Mouse (Mus musculus) neural tube, embryonic 13.5 days (tissue): ENCODE measurements around the gene Lypd6. TPM values are rescaled to one million over a fixed set of nuclear protein-coding genes. Genes with fewer than 3 reads are reported as not detected.

Experiments used
- ATAC-seq: fragments of 200-750 bp; cut with Nextera tagmentation; 2 replicates; pipeline ENCODE4 v1.8.0; 2017; ENCODE audit warnings: low read depth, mild to moderate bottlenecking, moderate TSS enrichment, moderate library complexity
- H3K27ac ChIP-seq: fragments of 300-500 bp; sonication (generic); replicated peaks from 2 replicates; pipeline ENCODE4 v1.5.1; 2015; ENCODE audit warnings: moderate library complexity, mild to moderate bottlenecking, inconsistent platforms
- H3K27me3 ChIP-seq: fragments of 300-500 bp; sonication (generic); 2 replicates; pipeline ENCODE4 v1.6.1; 2015; ENCODE audit warnings: mild to moderate bottlenecking, inconsistent platforms
- H3K36me3 ChIP-seq: fragments of 300-500 bp; sonication (generic); 2 replicates; pipeline ENCODE4 v1.6.1; 2015; ENCODE audit warnings: mild to moderate bottlenecking, inconsistent platforms
- H3K4me1 ChIP-seq: fragments of 300-500 bp; sonication (generic); replicated peaks from 2 replicates; pipeline ENCODE4 v1.6.1; 2015; ENCODE audit warnings: inconsistent platforms
- H3K4me2 ChIP-seq: fragments of 300-500 bp; sonication (generic); 2 replicates; pipeline ENCODE4 v1.6.1; 2015; ENCODE audit warnings: inconsistent platforms, mild to moderate bottlenecking, moderate library complexity
- H3K4me3 ChIP-seq: fragments of 300-500 bp; sonication (generic); 2 replicates; pipeline ENCODE4 v1.5.1; 2015; ENCODE audit warnings: mild to moderate bottlenecking, inconsistent platforms
- H3K9ac ChIP-seq: fragments of 300-500 bp; sonication (generic); 2 replicates; pipeline ENCODE4 v1.6.1; 2015; ENCODE audit warnings: moderate library complexity, mild to moderate bottlenecking, inconsistent platforms
- H3K9me3 ChIP-seq: fragments of 300-500 bp; sonication (generic); 2 replicates; pipeline ENCODE4 v1.6.1; 2016; ENCODE audit warnings: inconsistent platforms
- WGBS: fragments of 180-500 bp; shearing (Covaris S2); methylation state at CpG from one replicate; pipeline ENCODE4 v1.1.7; 2015; 5-methylcytosine and 5-hydroxymethylcytosine counted together
- polyA plus RNA-seq: library from polyadenylated mRNA; unstranded; fragments of >200 nt; fragmentation: Nextera tagmentation; extraction: Ambion mirVana; gene quantifications from 2 replicates; pipeline ENCODE4 v1.2.1, GENCODE M21; 2015

The Lypd6 gene
- 5.9 and 6.4 TPM in 2 replicates for polyA plus RNA-seq

DNA sequence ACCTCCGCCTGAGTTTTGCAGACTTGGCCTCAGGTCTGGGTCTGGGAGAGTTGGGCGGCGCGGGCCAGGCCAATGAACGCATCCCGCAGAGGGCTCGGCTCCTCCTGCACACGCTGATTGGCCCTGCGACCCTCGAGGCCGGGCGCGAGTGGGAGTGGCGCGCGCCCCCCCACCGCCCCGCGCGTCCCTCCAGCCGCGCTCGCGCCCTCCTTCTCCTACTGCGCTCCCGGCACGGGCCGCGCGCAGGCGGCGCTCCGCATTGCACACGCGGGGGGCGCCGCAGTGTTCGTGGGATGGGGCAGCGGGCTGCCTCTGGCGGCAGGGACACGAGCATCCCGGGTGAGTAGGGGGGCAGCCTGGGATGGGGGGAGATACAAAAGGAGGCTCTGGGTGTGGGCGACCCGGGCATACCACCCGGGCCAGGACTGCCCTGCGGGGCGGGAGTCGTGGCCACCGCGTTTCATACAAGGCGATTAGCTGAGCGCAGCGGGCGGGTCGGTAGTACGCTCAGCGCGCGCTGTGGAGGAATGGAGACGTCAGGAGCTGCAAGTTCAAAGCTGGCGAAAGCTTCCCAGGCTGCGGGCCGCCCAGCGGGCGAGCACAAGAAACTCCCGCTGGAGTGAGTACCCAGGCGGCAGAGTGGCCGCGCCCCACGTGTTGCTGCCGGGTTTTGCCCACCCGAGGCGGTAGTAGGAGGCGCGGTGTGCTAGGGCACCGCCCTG, at the start of gene Lypd6:
Gene Lypd6, plus strand, starts transcription at position 184 of the 722 bp plus-strand sequence.
- peak; percentile 96 for ATAC-seq
- H3K27me3 ChIP-seq = peaks cover 15% of the 10 kb centered on the region
- H3K9ac ChIP-seq = peak within 1 kb of the TSS; percentile 66
- peaks cover 15% of the 10 kb centered on the region for H3K4me1 ChIP-seq
- WGBS = under 1% methylated on average over 67 of the region's 76 CpGs
- H3K4me2 ChIP-seq = peak within 1 kb of the TSS; percentile 95
- no peaks in the 10 kb centered on the region for H3K36me3 ChIP-seq
- H3K27ac ChIP-seq = peak within 1 kb of the TSS; percentile 33; the same call in 1 of the 2 replicates
- no peaks in the 10 kb centered on the region for H3K9me3 ChIP-seq
- peak within 1 kb of the TSS; percentile 56 for H3K4me3 ChIP-seq

DNA sequence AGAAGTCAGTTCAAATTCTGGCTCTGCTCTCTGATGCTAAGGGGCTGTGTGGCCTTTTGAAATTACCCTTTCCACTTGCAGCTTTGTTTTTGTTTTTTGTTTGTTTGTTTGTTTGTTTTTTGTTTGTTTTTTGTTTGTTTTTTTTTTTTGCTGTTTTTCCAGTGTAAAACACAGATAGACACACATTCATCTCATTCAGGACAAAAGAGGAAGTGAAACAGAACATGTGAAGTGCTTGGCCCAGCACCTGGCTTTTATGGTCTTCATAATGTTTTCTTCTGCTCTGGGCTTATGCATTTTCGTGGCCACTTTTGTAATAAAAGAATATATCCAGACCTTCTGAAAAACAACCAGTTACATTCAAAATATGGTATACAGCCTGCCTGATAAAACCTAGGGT, 46.8 kb upstream of the Lypd6 start:
- Histone ChIP-seq H3K27ac (no peak overlapping the region), H3K9me3 (no peaks in the 10 kb centered on the region), H3K4me3 (no peak overlapping the region), H3K4me1 (no peaks in the 10 kb centered on the region), H3K36me3 (no peaks in the 10 kb centered on the region), H3K27me3 (no peaks in the 10 kb centered on the region), H3K4me2 (no peak overlapping the region), H3K9ac (no peak overlapping the region)
- WGBS = 95% methylated on average over 1 of the region's 1 CpGs
- no peak for ATAC-seq

DNA sequence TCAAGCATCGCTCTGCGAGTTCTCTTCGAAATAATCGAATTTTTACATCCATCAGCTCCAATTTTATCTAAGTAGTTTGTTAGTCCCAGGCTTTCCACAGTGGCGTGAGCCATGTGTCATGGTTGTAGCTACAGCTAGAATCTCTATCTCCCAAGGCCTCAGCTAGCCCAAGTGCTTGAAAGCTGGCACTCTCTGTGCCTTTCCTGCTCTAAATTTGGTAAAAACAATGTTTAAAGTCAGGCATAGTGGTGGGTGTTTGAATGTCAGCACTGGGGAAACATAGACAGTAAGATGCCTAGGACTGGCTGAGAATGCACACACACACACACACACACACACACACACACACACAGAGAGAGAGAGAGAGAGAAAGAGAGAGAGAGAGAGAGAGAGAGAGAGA, 40.7 kb upstream of the Lypd6 start:
- no peak overlapping the region for H3K4me2 ChIP-seq
- 89% methylated on average over 5 of the region's 5 CpGs for WGBS

GRCm38 (mm10) chr2:50028930-50029329, 37.3 kb upstream of the Lypd6 start:
- H3K36me3 ChIP-seq = no peaks in the 10 kb centered on the region
- no peaks in the 10 kb centered on the region for H3K9me3 ChIP-seq
- no peak overlapping the region for H3K4me2 ChIP-seq
- WGBS = 69% methylated on average over 8 of the region's 8 CpGs
- no peaks in the 10 kb centered on the region for H3K4me1 ChIP-seq
- H3K9ac ChIP-seq = no peak overlapping the region
- no peak for ATAC-seq
- no peak overlapping the region for H3K4me3 ChIP-seq
- no peak overlapping the region for H3K27ac ChIP-seq
- H3K27me3 ChIP-seq = no peaks in the 10 kb centered on the region

More for the DNA sequence above, 40.7 kb upstream of the Lypd6 start:
- Histone ChIP-seq H3K9me3 (no peaks in the 10 kb centered on the region), H3K27me3 (no peaks in the 10 kb centered on the region), H3K4me1 (no peaks in the 10 kb centered on the region), H3K27ac (no peak overlapping the region), H3K9ac (no peak overlapping the region), H3K4me3 (no peak overlapping the region), H3K36me3 (no peaks in the 10 kb centered on the region)
- ATAC-seq = no peak

GRCm38 (mm10) chr2:50044170-50044870, 21.9 kb upstream of the Lypd6 start:
- WGBS = 60% methylated on average over 7 of the region's 7 CpGs
- Histone ChIP-seq H3K4me2 (no peak overlapping the region), H3K27ac (no peak overlapping the region), H3K4me3 (no peak overlapping the region), H3K36me3 (no peaks in the 10 kb centered on the region), H3K9ac (no peak overlapping the region), H3K9me3 (no peaks in the 10 kb centered on the region), H3K4me1 (no peaks in the 10 kb centered on the region), H3K27me3 (no peaks in the 10 kb centered on the region)
- ATAC-seq = no peak

GRCm38 (mm10) chr2:50044871-50045470, 21.3 kb upstream of the Lypd6 start:
- WGBS = 73% methylated on average over 7 of the region's 7 CpGs

DNA sequence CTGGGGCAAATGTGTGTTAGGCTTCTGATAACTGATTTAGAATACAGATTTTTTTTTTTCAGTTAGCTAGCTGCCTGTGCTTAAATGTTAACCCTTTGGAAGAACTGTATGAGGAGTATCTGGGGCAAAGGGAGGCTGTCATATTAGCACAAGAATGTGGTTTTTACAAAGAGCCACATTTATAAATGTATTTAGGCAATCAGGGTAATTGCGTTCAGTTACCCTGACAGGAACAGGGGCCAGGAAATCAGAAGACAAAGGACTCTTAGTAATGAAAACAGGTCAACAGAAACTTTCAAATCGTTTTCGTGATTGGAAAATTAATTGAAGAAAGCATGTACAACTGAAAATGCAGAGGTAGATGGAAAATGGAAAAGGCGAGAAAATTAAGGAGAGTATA, 20.4 kb upstream of the Lypd6 start:
- no peaks in the 10 kb centered on the region for H3K9me3 ChIP-seq
- no peaks in the 10 kb centered on the region for H3K36me3 ChIP-seq
- no peaks in the 10 kb centered on the region for H3K4me1 ChIP-seq
- no peak overlapping the region for H3K4me3 ChIP-seq
- no peak overlapping the region for H3K27ac ChIP-seq
- 72% methylated on average over 4 of the region's 4 CpGs for WGBS
- H3K27me3 ChIP-seq = no peaks in the 10 kb centered on the region
- no peak overlapping the region for H3K4me2 ChIP-seq
- no peak overlapping the region for H3K9ac ChIP-seq
- no peak for ATAC-seq

More at GRCm38 (mm10) chr2:50044871-50045470, 21.3 kb upstream of the Lypd6 start:
- no peak overlapping the region for H3K27ac ChIP-seq
- no peaks in the 10 kb centered on the region for H3K9me3 ChIP-seq
- H3K27me3 ChIP-seq = no peaks in the 10 kb centered on the region
- H3K4me2 ChIP-seq = no peak overlapping the region
- no peak for ATAC-seq
- no peak overlapping the region for H3K9ac ChIP-seq
- H3K4me3 ChIP-seq = no peak overlapping the region
- H3K36me3 ChIP-seq = no peaks in the 10 kb centered on the region
- H3K4me1 ChIP-seq = no peaks in the 10 kb centered on the region

- no peaks in the 10 kb centered on the region for H3K9me3 ChIP-seq
- H3K27me3 ChIP-seq = no peaks in the 10 kb centered on the region
- H3K27ac ChIP-seq = no peak overlapping the region
- H3K4me1 ChIP-seq = no peaks in the 10 kb centered on the region
- H3K36me3 ChIP-seq = no peaks in the 10 kb centered on the region
- no peak for ATAC-seq
- no peak overlapping the region for H3K4me2 ChIP-seq
- no peak overlapping the region for H3K4me3 ChIP-seq
- no peak overlapping the region for H3K9ac ChIP-seq
These were observed 17.8 kb upstream of the Lypd6 start for GRCm38 (mm10) chr2:50048442-50048841.

- Histone ChIP-seq H3K4me1 (no peaks in the 10 kb centered on the region), H3K27me3 (no peaks in the 10 kb centered on the region), H3K9me3 (no peaks in the 10 kb centered on the region), H3K9ac (no peak overlapping the region), H3K4me3 (no peak overlapping the region), H3K4me2 (no peak overlapping the region), H3K36me3 (no peaks in the 10 kb centered on the region), H3K27ac (no peak overlapping the region)
- WGBS = 93% methylated on average over 1 of the region's 1 CpGs
- no peak for ATAC-seq
These were observed 12.3 kb upstream of the Lypd6 start for GRCm38 (mm10) chr2:50053893-50054292.

GRCm38 (mm10) chr2:50065902-50066245, 355 bp upstream of the Lypd6 start:
- peak overlapping the region; percentile 95 for H3K4me2 ChIP-seq
- H3K27me3 ChIP-seq = peaks cover 15% of the 10 kb centered on the region
- peak overlapping the region; percentile 33; the same call in 1 of the 2 replicates for H3K27ac ChIP-seq
- peak overlapping the region; percentile 66; the same call in 1 of the 2 replicates for H3K9ac ChIP-seq
- no peaks in the 10 kb centered on the region for H3K36me3 ChIP-seq
- peaks cover 15% of the 10 kb centered on the region for H3K4me1 ChIP-seq
- H3K4me3 ChIP-seq = peak overlapping the region; percentile 56
- H3K9me3 ChIP-seq = no peaks in the 10 kb centered on the region
- WGBS = 2% methylated on average over 14 of the region's 14 CpGs
- ATAC-seq = no peak

DNA sequence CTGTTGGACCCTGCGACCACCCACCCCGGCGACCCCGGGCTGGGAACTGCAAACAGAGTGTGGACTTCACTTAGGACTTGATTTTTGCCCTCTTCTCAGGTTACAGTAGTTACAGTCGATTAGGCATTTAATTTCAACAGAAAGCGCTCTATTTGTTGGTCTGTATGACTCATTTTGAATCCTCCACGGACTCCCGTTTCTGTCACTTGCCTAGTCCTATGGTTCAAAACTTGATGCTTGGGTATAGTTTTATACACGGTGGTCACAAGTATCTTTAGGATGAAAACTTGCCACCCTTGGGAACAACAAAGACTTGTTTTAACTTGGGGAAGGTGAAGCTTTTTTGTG, 713 bp downstream of the Lypd6 start:
- no peak for ATAC-seq
- Histone ChIP-seq H3K9ac (peak overlapping the region; percentile 66), H3K4me2 (peak overlapping the region; percentile 95), H3K27me3 (peaks cover 15% of the 10 kb centered on the region), H3K4me1 (peaks cover 15% of the 10 kb centered on the region), H3K9me3 (no peaks in the 10 kb centered on the region), H3K27ac (no peak overlapping the region), H3K36me3 (no peaks in the 10 kb centered on the region), H3K4me3 (peak overlapping the region; percentile 56)
- WGBS = 2% methylated on average over 9 of the region's 9 CpGs

DNA sequence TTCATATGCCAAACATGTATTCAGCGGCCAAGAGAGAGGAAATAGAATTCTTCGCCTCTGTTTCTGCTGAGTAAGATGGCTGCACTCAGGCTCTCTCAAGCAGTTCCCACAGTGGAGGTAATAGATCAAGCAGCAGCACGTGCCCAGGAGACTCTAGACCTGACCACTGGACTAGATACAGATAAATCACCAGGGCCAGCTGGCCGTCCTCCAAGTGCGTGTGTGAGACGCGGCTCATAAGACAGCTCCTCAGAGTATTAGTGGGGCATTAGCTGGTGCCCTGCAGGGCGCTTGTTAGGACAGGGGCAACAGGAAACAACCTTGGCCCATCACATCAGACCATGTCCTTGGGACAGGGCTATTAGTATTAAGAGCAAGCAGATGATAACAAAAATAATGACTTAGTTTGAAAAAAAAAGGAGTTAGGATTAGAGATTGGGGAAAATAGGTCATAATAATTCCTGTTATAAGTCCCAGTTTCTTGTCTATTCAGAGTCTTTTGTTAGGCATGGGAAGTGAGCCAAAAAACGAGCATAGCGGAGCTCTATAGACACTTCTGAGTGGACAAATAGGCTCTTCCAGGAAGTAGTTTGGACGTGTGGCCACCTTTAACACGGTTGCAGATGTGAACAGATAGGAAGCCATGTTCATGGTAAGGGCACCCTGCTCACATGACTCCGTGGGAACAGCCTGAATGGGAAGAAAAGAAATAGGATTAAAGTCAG, 3.5 kb downstream of the Lypd6 start:
- Histone ChIP-seq H3K4me1 (peaks cover 15% of the 10 kb centered on the region), H3K4me2 (no peak overlapping the region), H3K27me3 (peaks cover 15% of the 10 kb centered on the region), H3K27ac (no peak overlapping the region), H3K9ac (no peak overlapping the region), H3K36me3 (no peaks in the 10 kb centered on the region), H3K4me3 (no peak overlapping the region), H3K9me3 (no peaks in the 10 kb centered on the region)
- ATAC-seq = no peak
- 54% methylated on average over 13 of the region's 13 CpGs for WGBS
